Mouse (Mus musculus) stomach, postnatal 0 days (tissue): ENCODE results near the gene Olfml2a. TPM values are rescaled to one million over a fixed set of nuclear protein-coding genes. Genes with fewer than 3 reads are reported as not detected.

Source experiments
- ATAC-seq: fragments of 200-750 bp; cut with Nextera tagmentation; 2 replicates; pipeline ENCODE4 v1.8.0; 2017; ENCODE audit not compliant: low FRiP score, low TSS enrichment
- DNase-seq: peaks from one replicate; pipeline ENCODE4 v3.0.0-alpha.2; 2016; ENCODE audit warnings: low spot score
- H3K27ac ChIP-seq: fragments of 300-500 bp; sonication (generic); replicated peaks from 2 replicates; pipeline ENCODE4 v1.5.1; 2014; ENCODE audit warnings: mild to moderate bottlenecking, control low read depth
- H3K27me3 ChIP-seq: fragments of 300-500 bp; sonication (generic); 2 replicates; pipeline ENCODE4 v1.6.1; 2014; ENCODE audit warnings: low read length; ENCODE audit not compliant: control insufficient read depth, insufficient read depth
- H3K36me3 ChIP-seq: fragments of 300-500 bp; sonication (generic); 2 replicates; pipeline ENCODE4 v1.6.1; 2014; ENCODE audit warnings: low read length, mixed read lengths; ENCODE audit not compliant: control insufficient read depth, insufficient read depth
- H3K4me1 ChIP-seq: fragments of 300-500 bp; sonication (generic); replicated peaks from 2 replicates; pipeline ENCODE4 v1.6.1; 2014; ENCODE audit warnings: antibody characterized with exemption; ENCODE audit not compliant: control insufficient read depth, insufficient read depth
- H3K4me2 ChIP-seq: fragments of 300-500 bp; sonication (generic); replicated peaks from 2 replicates; pipeline ENCODE4 v1.6.1; 2014; ENCODE audit warnings: low read depth, mild to moderate bottlenecking, control low read depth, moderate library complexity
- H3K4me3 ChIP-seq: fragments of 300-500 bp; sonication (generic); 2 replicates; pipeline ENCODE4 v1.5.1; 2014; ENCODE audit warnings: low read depth, low read length, control low read depth
- H3K9ac ChIP-seq: fragments of 300-500 bp; sonication (generic); 2 replicates; pipeline ENCODE4 v1.6.1; 2014; ENCODE audit warnings: mild to moderate bottlenecking, low read length, control low read depth, mixed read lengths
- H3K9me3 ChIP-seq: fragments of 300-500 bp; sonication (generic); 2 replicates; pipeline ENCODE4 v1.6.1; 2016; ENCODE audit warnings: low read length; ENCODE audit not compliant: control insufficient read depth
- CTCF ChIP-seq: IDR thresholded peaks from 2 replicates; pipeline ENCODE4 v1.5.1; 2016; ENCODE audit warnings: antibody characterized with exemption, low read depth, mild to moderate bottlenecking, moderate library complexity
- EP300 ChIP-seq: optimal IDR thresholded peaks from 2 replicates; pipeline ENCODE3; 2016; ENCODE audit warnings: antibody characterized with exemption
- WGBS: fragments of 180-500 bp; shearing (Covaris S2); extraction: QIAGEN DNeasy Blood & Tissue Kit; methylation state at CpG from one replicate; pipeline ENCODE4 v1.1.7; 2014; 5-methylcytosine and 5-hydroxymethylcytosine counted together
- polyA plus RNA-seq: library from polyadenylated mRNA; unstranded; fragments of >200 nt; fragmentation: Nextera tagmentation; extraction: Ambion mirVana; gene quantifications from 2 replicates; pipeline ENCODE4 v1.2.1, GENCODE M21; 2015

The Olfml2a gene
- polyA plus RNA-seq, 1 experiment from 2014 or later = 2.7 TPM

- no peaks in the 10 kb centered on the region for H3K9me3 ChIP-seq
- H3K27me3 ChIP-seq = no peaks in the 10 kb centered on the region
- no peak overlapping the region for H3K4me2 ChIP-seq
- H3K4me3 ChIP-seq = no peak overlapping the region
- H3K9ac ChIP-seq = no peak overlapping the region
- 33% methylated on average over 4 of the region's 4 CpGs for WGBS
- no peak overlapping the region for H3K27ac ChIP-seq
- DNase-seq (peak; percentile 39), ATAC-seq (0 out of 2 replicates have a peak, but pooled peaks have one; percentile 3)
- H3K36me3 ChIP-seq = no peaks in the 10 kb centered on the region
- no peaks in the 10 kb centered on the region for H3K4me1 ChIP-seq
- TF ChIP-seq CTCF = no peak
- no peak for TF ChIP-seq EP300
Measured at GRCm38 (mm10) chr2:38992452-38992851, 60.7 kb downstream of the Olfml2a start.

- peak; percentile 93 for ATAC-seq
- 0 out of 2 replicates have a peak within 1 kb of the TSS, but pooled peaks have one; percentile 13 for H3K27ac ChIP-seq
Measured at GRCm38 (mm10) chr2:38997386-38998374, 65.9 kb downstream of the Olfml2a start, which contains the start of gene Wdr38. Gene Wdr38 (plus strand): TSS chr2:38997476.

GRCm38 (mm10) chr2:38999381-38999780 lies 67.6 kb downstream of the Olfml2a start:
- peaks cover 2% of the 10 kb centered on the region for H3K4me1 ChIP-seq
- DNase-seq = no peak
- TF ChIP-seq EP300 = no peak
- TF ChIP-seq CTCF = no peak
- H3K4me2 ChIP-seq = no peak overlapping the region
- 38% methylated on average over 4 of the region's 4 CpGs for WGBS
- no peak overlapping the region for H3K4me3 ChIP-seq
- ATAC-seq = no peak
- no peak overlapping the region for H3K9ac ChIP-seq
- no peaks in the 10 kb centered on the region for H3K9me3 ChIP-seq
- no peak overlapping the region for H3K27ac ChIP-seq
- H3K27me3 ChIP-seq = no peaks in the 10 kb centered on the region
- H3K36me3 ChIP-seq = peaks cover 7% of the 10 kb centered on the region; the same call in 1 of the 2 replicates

More at GRCm38 (mm10) chr2:38997386-38998374, 65.9 kb downstream of the Olfml2a start, which contains the start of gene Wdr38:
- Histone ChIP-seq H3K4me3 (peak within 1 kb of the TSS; percentile 43), H3K36me3 (peaks cover 7% of the 10 kb centered on the region; the same call in 1 of the 2 replicates), H3K4me2 (peak within 1 kb of the TSS; percentile 65), H3K4me1 (no peaks in the 10 kb centered on the region; the same call in 1 of the 2 replicates), H3K27me3 (no peaks in the 10 kb centered on the region), H3K9me3 (no peaks in the 10 kb centered on the region), H3K9ac (peak within 1 kb of the TSS; percentile 59)
- WGBS = 12% methylated on average over 33 of the region's 33 CpGs
- TF ChIP-seq EP300 (no peak), CTCF (peak; percentile 98)
- DNase-seq = peak; percentile 90

- DNase-seq = no peak
- peaks cover 7% of the 10 kb centered on the region; the same call in 1 of the 2 replicates for H3K36me3 ChIP-seq
- H3K9me3 ChIP-seq = no peaks in the 10 kb centered on the region
- H3K9ac ChIP-seq = no peak overlapping the region
- no peak overlapping the region for H3K4me3 ChIP-seq
- no peak overlapping the region for H3K27ac ChIP-seq
- WGBS = 61% methylated on average over 8 of the region's 8 CpGs
- TF ChIP-seq CTCF = no peak
- H3K4me1 ChIP-seq = peaks cover 2% of the 10 kb centered on the region
- no peak overlapping the region for H3K4me2 ChIP-seq
- no peaks in the 10 kb centered on the region for H3K27me3 ChIP-seq
- no peak for ATAC-seq
Measured at GRCm38 (mm10) chr2:38999910-39000586, 68.3 kb downstream of the Olfml2a start.

- H3K4me2 ChIP-seq = no peak overlapping the region
- H3K9ac ChIP-seq = no peak overlapping the region
- 75% methylated on average over 4 of the region's 4 CpGs for WGBS
- H3K27ac ChIP-seq = no peak overlapping the region
- H3K4me3 ChIP-seq = no peak overlapping the region
- no peaks in the 10 kb centered on the region for H3K9me3 ChIP-seq
- no peak for DNase-seq
- ATAC-seq = no peak
- peaks cover 2% of the 10 kb centered on the region for H3K4me1 ChIP-seq
- peaks cover 7% of the 10 kb centered on the region; the same call in 1 of the 2 replicates for H3K36me3 ChIP-seq
- TF ChIP-seq CTCF (no peak), EP300 (no peak)
- no peaks in the 10 kb centered on the region for H3K27me3 ChIP-seq
Measured at GRCm38 (mm10) chr2:39000587-39000919, 68.8 kb downstream of the Olfml2a start.

- DNase-seq (no peak), ATAC-seq (no peak)
- H3K9ac ChIP-seq = no peak overlapping the region
- peaks cover 2% of the 10 kb centered on the region for H3K4me1 ChIP-seq
- H3K4me2 ChIP-seq = no peak overlapping the region
- H3K4me3 ChIP-seq = no peak overlapping the region
- WGBS = 68% methylated on average over 3 of the region's 3 CpGs
- no peak overlapping the region for H3K27ac ChIP-seq
- peaks cover 7% of the 10 kb centered on the region; the same call in 1 of the 2 replicates for H3K36me3 ChIP-seq
- no peaks in the 10 kb centered on the region for H3K9me3 ChIP-seq
- TF ChIP-seq CTCF = no peak
- TF ChIP-seq EP300 = no peak
- no peaks in the 10 kb centered on the region for H3K27me3 ChIP-seq
Measured at GRCm38 (mm10) chr2:39001866-39002265, 70.1 kb downstream of the Olfml2a start.
